Mouse (Mus musculus) cerebellum, adult 9-11 months (tissue): ENCODE data around the gene Ldhd.

ENCODE experiments used
- DNase-seq: peaks from one replicate; pipeline ENCODE4 v3.0.0; 2022

Gene Ldhd

GRCm38 (mm10) chr8:111626933-111627332, 3.2 kb downstream of the Ldhd start:
- peak; percentile 50 for DNase-seq

- peak; percentile 44 for DNase-seq
Observed at GRCm38 (mm10) chr8:111626528-111626820, 3.7 kb downstream of the Ldhd start.

- peak; percentile 77 for DNase-seq
Observed at GRCm38 (mm10) chr8:111625694-111626527, 4.3 kb downstream of the Ldhd start.

- peak; percentile 63 for DNase-seq
Observed at GRCm38 (mm10) chr8:111624853-111625221, 5.3 kb downstream of the Ldhd start.

GRCm38 (mm10) chr8:111624081-111624852, 5.9 kb downstream of the Ldhd start:
- DNase-seq = peak; percentile 84

GRCm38 (mm10) chr8:111622553-111622952, 7.6 kb downstream of the Ldhd start:
- DNase-seq = peak; percentile 27

- DNase-seq = no peak
Observed at GRCm38 (mm10) chr8:111622104-111622503, 8.1 kb downstream of the Ldhd start.

GRCm38 (mm10) chr8:111619936-111620335, 10.2 kb downstream of the Ldhd start:
- DNase-seq = no peak

GRCm38 (mm10) chr8:111618273-111618672, 11.9 kb downstream of the Ldhd start:
- DNase-seq = no peak

GRCm38 (mm10) chr8:111617812-111618211, 12.4 kb downstream of the Ldhd start:
- DNase-seq = no peak

GRCm38 (mm10) chr8:111614786-111615701, 15.1 kb downstream of the Ldhd start:
- DNase-seq = no peak

GRCm38 (mm10) chr8:111613181-111613580, 17.0 kb downstream of the Ldhd start:
- no peak for DNase-seq

- no peak for DNase-seq
Observed at GRCm38 (mm10) chr8:111607414-111607813, 22.8 kb downstream of the Ldhd start.

- DNase-seq = no peak
Observed at GRCm38 (mm10) chr8:111606961-111607360, 23.2 kb downstream of the Ldhd start.

- DNase-seq = no peak
Observed at GRCm38 (mm10) chr8:111604986-111605385, 25.2 kb downstream of the Ldhd start.

- DNase-seq = peak; percentile 75
Observed at GRCm38 (mm10) chr8:111602050-111602449, 28.1 kb downstream of the Ldhd start.

- peak; percentile 51 for DNase-seq
Observed at GRCm38 (mm10) chr8:111599707-111600444, 30.3 kb downstream of the Ldhd start.

- no peak for DNase-seq
Observed at GRCm38 (mm10) chr8:111597310-111597709, 32.9 kb downstream of the Ldhd start.

- DNase-seq = no peak
Observed at GRCm38 (mm10) chr8:111596485-111596821, 33.7 kb downstream of the Ldhd start.

- DNase-seq = no peak
Observed at GRCm38 (mm10) chr8:111595712-111596484, 34.3 kb downstream of the Ldhd start.

- DNase-seq = peak; percentile 44
Observed at GRCm38 (mm10) chr8:111594951-111595350, 35.2 kb downstream of the Ldhd start.
